Mouse (Mus musculus): Measurements from ENCODE around the gene Odf2. TPM values are rescaled to one million over a fixed set of nuclear protein-coding genes. Genes with fewer than 3 reads are reported as not detected.

Odf2 gene
- polyA plus RNA-seq, 1 experiment: 1,873 TPM

GRCm38 (mm10) chr2:29965250-29965843 is 76.3 kb downstream of the Odf2 start, which contains the start of gene Sptan1:
Gene Sptan1, plus strand, starts transcription at chr2:29965560.
- TF ChIP-seq CTCF (IDR thresholded peaks at IDR 0.05; ENCODE audit: control insufficient read depth, insufficient read depth, insufficient replicate concordance, low read depth, low read length) (no peak), POLR2A (IDR thresholded peaks at IDR 0.05; ENCODE audit: control insufficient read depth, low read depth, low read length) (peak; percentile 91)
- Histone ChIP-seq H3K4me1 (ENCODE audit: control insufficient read depth, insufficient read depth, low read length) (peaks cover 6% of the 10 kb centered on the region), H3K27me3 (ENCODE audit: control insufficient read depth, insufficient read depth, low read length) (no peaks in the 10 kb centered on the region)

GRCm38 (mm10) chr2:29965906-29966305 is 76.9 kb downstream of the Odf2 start:
- Histone ChIP-seq H3K36me3 (ENCODE audit: control insufficient read depth, insufficient read depth, low read length) (peaks cover 3% of the 10 kb centered on the region), H3K27me3 (ENCODE audit: control insufficient read depth, insufficient read depth, low read length) (no peaks in the 10 kb centered on the region), H3K4me3 (ENCODE audit: control insufficient read depth, low read depth, low read length) (peak overlapping the region; percentile 88), H3K27ac (ENCODE audit: control insufficient read depth, insufficient read depth, low read depth, low read length) (peak overlapping the region; percentile 91), H3K4me1 (ENCODE audit: control insufficient read depth, insufficient read depth, low read length) (peaks cover 6% of the 10 kb centered on the region)
- TF ChIP-seq CTCF (IDR thresholded peaks at IDR 0.05; ENCODE audit: control insufficient read depth, insufficient read depth, insufficient replicate concordance, low read depth, low read length): no peak
- TF ChIP-seq POLR2A (IDR thresholded peaks at IDR 0.05; ENCODE audit: control insufficient read depth, low read depth, low read length): no peak

More at GRCm38 (mm10) chr2:29965250-29965843, 76.3 kb downstream of the Odf2 start, which contains the start of gene Sptan1:
- peak within 1 kb of the TSS; percentile 88 for H3K4me3 ChIP-seq (ENCODE audit: control insufficient read depth, low read depth, low read length)
- H3K36me3 ChIP-seq (ENCODE audit: control insufficient read depth, insufficient read depth, low read length): peaks cover 3% of the 10 kb centered on the region
- peak within 1 kb of the TSS; percentile 91 for H3K27ac ChIP-seq (ENCODE audit: control insufficient read depth, insufficient read depth, low read depth, low read length)

- TF ChIP-seq CTCF (IDR thresholded peaks at IDR 0.05; ENCODE audit: control insufficient read depth, insufficient read depth, insufficient replicate concordance, low read depth, low read length) (no peak), POLR2A (IDR thresholded peaks at IDR 0.05; ENCODE audit: control insufficient read depth, low read depth, low read length) (no peak)
- H3K4me1 ChIP-seq (ENCODE audit: control insufficient read depth, insufficient read depth, low read length): peaks cover 6% of the 10 kb centered on the region
- no peak overlapping the region for H3K27ac ChIP-seq (ENCODE audit: control insufficient read depth, insufficient read depth, low read depth, low read length)
- H3K27me3 ChIP-seq (ENCODE audit: control insufficient read depth, insufficient read depth, low read length): no peaks in the 10 kb centered on the region
- H3K36me3 ChIP-seq (ENCODE audit: control insufficient read depth, insufficient read depth, low read length): peaks cover 3% of the 10 kb centered on the region
- peak overlapping the region; percentile 88 for H3K4me3 ChIP-seq (ENCODE audit: control insufficient read depth, low read depth, low read length)
Observed at GRCm38 (mm10) chr2:29966826-29967225, 77.8 kb downstream of the Odf2 start.

GRCm38 (mm10) chr2:29967768-29968167 is 78.7 kb downstream of the Odf2 start:
- Histone ChIP-seq H3K36me3 (ENCODE audit: control insufficient read depth, insufficient read depth, low read length) (peaks cover 3% of the 10 kb centered on the region), H3K4me3 (ENCODE audit: control insufficient read depth, low read depth, low read length) (no peak overlapping the region), H3K27me3 (ENCODE audit: control insufficient read depth, insufficient read depth, low read length) (no peaks in the 10 kb centered on the region), H3K4me1 (ENCODE audit: control insufficient read depth, insufficient read depth, low read length) (peaks cover 6% of the 10 kb centered on the region), H3K27ac (ENCODE audit: control insufficient read depth, insufficient read depth, low read depth, low read length) (no peak overlapping the region)
- TF ChIP-seq POLR2A (IDR thresholded peaks at IDR 0.05; ENCODE audit: control insufficient read depth, low read depth, low read length) (no peak), CTCF (IDR thresholded peaks at IDR 0.05; ENCODE audit: control insufficient read depth, insufficient read depth, insufficient replicate concordance, low read depth, low read length) (no peak)

GRCm38 (mm10) chr2:29968638-29969037 is 79.6 kb downstream of the Odf2 start:
- H3K27ac ChIP-seq (ENCODE audit: control insufficient read depth, insufficient read depth, low read depth, low read length): no peak overlapping the region
- peaks cover 6% of the 10 kb centered on the region for H3K4me1 ChIP-seq (ENCODE audit: control insufficient read depth, insufficient read depth, low read length)
- H3K27me3 ChIP-seq (ENCODE audit: control insufficient read depth, insufficient read depth, low read length): no peaks in the 10 kb centered on the region
- H3K4me3 ChIP-seq (ENCODE audit: control insufficient read depth, low read depth, low read length): no peak overlapping the region
- TF ChIP-seq POLR2A (IDR thresholded peaks at IDR 0.05; ENCODE audit: control insufficient read depth, low read depth, low read length) (no peak), CTCF (IDR thresholded peaks at IDR 0.05; ENCODE audit: control insufficient read depth, insufficient read depth, insufficient replicate concordance, low read depth, low read length) (no peak)
- peaks cover 3% of the 10 kb centered on the region for H3K36me3 ChIP-seq (ENCODE audit: control insufficient read depth, insufficient read depth, low read length)

GRCm38 (mm10) chr2:29971838-29972635 is 83.0 kb downstream of the Odf2 start:
- no peak overlapping the region for H3K4me3 ChIP-seq (ENCODE audit: control insufficient read depth, low read depth, low read length)
- H3K27ac ChIP-seq (ENCODE audit: control insufficient read depth, insufficient read depth, low read depth, low read length): no peak overlapping the region
- no peak for TF ChIP-seq CTCF (IDR thresholded peaks at IDR 0.05; ENCODE audit: control insufficient read depth, insufficient read depth, insufficient replicate concordance, low read depth, low read length)
- TF ChIP-seq POLR2A (IDR thresholded peaks at IDR 0.05; ENCODE audit: control insufficient read depth, low read depth, low read length): no peak
- H3K36me3 ChIP-seq (ENCODE audit: control insufficient read depth, insufficient read depth, low read length): peaks cover 3% of the 10 kb centered on the region
- H3K4me1 ChIP-seq (ENCODE audit: control insufficient read depth, insufficient read depth, low read length): no peaks in the 10 kb centered on the region
- no peaks in the 10 kb centered on the region for H3K27me3 ChIP-seq (ENCODE audit: control insufficient read depth, insufficient read depth, low read length)

GRCm38 (mm10) chr2:29973525-29973924 is 84.5 kb downstream of the Odf2 start:
- peaks cover 2% of the 10 kb centered on the region for H3K36me3 ChIP-seq (ENCODE audit: control insufficient read depth, insufficient read depth, low read length)
- H3K27ac ChIP-seq (ENCODE audit: control insufficient read depth, insufficient read depth, low read depth, low read length): no peak overlapping the region
- H3K4me3 ChIP-seq (ENCODE audit: control insufficient read depth, low read depth, low read length): no peak overlapping the region
- TF ChIP-seq POLR2A (IDR thresholded peaks at IDR 0.05; ENCODE audit: control insufficient read depth, low read depth, low read length): no peak
- TF ChIP-seq CTCF (IDR thresholded peaks at IDR 0.05; ENCODE audit: control insufficient read depth, insufficient read depth, insufficient replicate concordance, low read depth, low read length): no peak
- no peaks in the 10 kb centered on the region for H3K27me3 ChIP-seq (ENCODE audit: control insufficient read depth, insufficient read depth, low read length)
- no peaks in the 10 kb centered on the region for H3K4me1 ChIP-seq (ENCODE audit: control insufficient read depth, insufficient read depth, low read length)
